Mouse (Mus musculus) hindbrain, embryonic 15.5 days (tissue): Measurements from ENCODE around the gene Spred1. TPM values are rescaled to one million over a fixed set of nuclear protein-coding genes. Genes with fewer than 3 reads are reported as not detected.

Experiments used
- ATAC-seq: fragments of 200-750 bp; cut with Nextera tagmentation; 2 replicates; pipeline ENCODE4 v1.8.0; 2017; ENCODE audit warnings: low read depth, moderate number of reproducible peaks, moderate TSS enrichment; ENCODE audit not compliant: low FRiP score
- H3K27ac ChIP-seq: fragments of 300-500 bp; sonication (generic); replicated peaks from 2 replicates; pipeline ENCODE4 v1.5.1; 2015; ENCODE audit warnings: mild to moderate bottlenecking, inconsistent platforms
- H3K27me3 ChIP-seq: fragments of 300-500 bp; sonication (generic); 2 replicates; pipeline ENCODE4 v1.6.1; 2015; ENCODE audit warnings: control low read depth, inconsistent platforms
- H3K36me3 ChIP-seq: fragments of 300-500 bp; sonication (generic); 2 replicates; pipeline ENCODE4 v1.6.1; 2015; ENCODE audit warnings: control low read depth, inconsistent platforms
- H3K4me1 ChIP-seq: fragments of 300-500 bp; sonication (generic); replicated peaks from 2 replicates; pipeline ENCODE4 v1.6.1; 2015; ENCODE audit warnings: control low read depth, inconsistent platforms
- H3K4me2 ChIP-seq: fragments of 300-500 bp; sonication (generic); 2 replicates; pipeline ENCODE4 v1.6.1; 2015; ENCODE audit warnings: moderate library complexity, mild to moderate bottlenecking, inconsistent platforms
- H3K4me3 ChIP-seq: fragments of 300-500 bp; sonication (generic); 2 replicates; pipeline ENCODE4 v1.5.1; 2015; ENCODE audit warnings: mild to moderate bottlenecking, inconsistent platforms
- H3K9ac ChIP-seq: fragments of 300-500 bp; sonication (generic); 2 replicates; pipeline ENCODE4 v1.6.1; 2015; ENCODE audit warnings: inconsistent platforms
- H3K9me3 ChIP-seq: fragments of 300-500 bp; sonication (generic); 2 replicates; pipeline ENCODE4 v1.6.1; 2016; ENCODE audit warnings: control low read depth, inconsistent platforms
- WGBS: fragments of 180-500 bp; shearing (Covaris S2); methylation state at CpG from one replicate; pipeline ENCODE4 v1.1.7; 2015; 5-methylcytosine and 5-hydroxymethylcytosine counted together
- polyA plus RNA-seq: library from polyadenylated mRNA; unstranded; fragments of >200 nt; fragmentation: Nextera tagmentation; extraction: Ambion mirVana; gene quantifications from 2 replicates; pipeline ENCODE4 v1.2.1, GENCODE M21; 2015

Spred1 gene
- polyA plus RNA-seq, 1 experiment from 2014 or later: 14.7 TPM

DNA sequence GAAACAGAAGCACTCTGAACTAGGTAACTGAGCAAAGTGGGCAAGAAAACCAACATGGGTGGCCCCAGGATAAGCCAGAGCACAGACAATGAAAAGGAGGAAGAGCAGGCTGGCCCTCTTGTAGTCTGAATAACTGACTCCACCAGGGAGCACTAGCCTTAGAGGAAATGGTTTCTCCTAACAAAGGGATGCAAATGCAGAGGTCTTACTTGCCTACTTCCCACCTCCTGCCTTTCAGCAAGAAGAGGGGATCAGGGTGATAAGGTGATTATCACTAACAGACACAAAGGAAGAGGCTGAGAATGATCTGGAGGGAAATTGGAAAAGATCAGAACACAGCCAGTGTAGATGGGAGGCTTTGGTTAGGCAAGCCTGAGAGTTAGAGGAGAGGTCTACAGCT, 73.1 kb downstream of the Spred1 start:
- no peak for ATAC-seq
- Histone ChIP-seq H3K4me1 (no peaks in the 10 kb centered on the region), H3K27ac (no peak overlapping the region), H3K4me2 (no peak overlapping the region), H3K9ac (no peak overlapping the region), H3K4me3 (no peak overlapping the region), H3K27me3 (no peaks in the 10 kb centered on the region), H3K36me3 (no peaks in the 10 kb centered on the region), H3K9me3 (no peaks in the 10 kb centered on the region)

DNA sequence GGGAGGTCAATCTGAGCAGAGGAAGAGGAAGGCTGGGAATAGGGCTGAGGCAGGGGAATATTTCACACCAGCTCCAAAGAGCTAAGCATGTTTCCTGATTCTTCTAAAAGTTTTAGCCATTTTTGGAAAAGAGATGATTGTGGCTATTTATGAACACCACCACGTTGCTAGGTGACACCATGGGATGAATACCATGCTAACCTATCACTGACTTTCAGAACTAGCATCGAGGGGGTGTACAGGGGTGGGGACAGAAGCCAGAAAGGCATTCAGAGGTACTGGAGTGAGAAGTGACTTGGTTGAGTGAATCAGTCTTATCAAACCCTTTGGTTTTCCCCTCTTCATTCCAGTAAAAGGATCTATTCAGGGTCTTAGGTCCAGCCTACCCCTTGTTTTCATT, 74.0 kb downstream of the Spred1 start:
- no peaks in the 10 kb centered on the region for H3K27me3 ChIP-seq
- no peak overlapping the region for H3K9ac ChIP-seq
- H3K36me3 ChIP-seq: no peaks in the 10 kb centered on the region
- no peak overlapping the region for H3K4me3 ChIP-seq
- ATAC-seq: no peak
- WGBS: 19% methylated on average over 2 of the region's 2 CpGs
- H3K9me3 ChIP-seq: no peaks in the 10 kb centered on the region
- H3K27ac ChIP-seq: no peak overlapping the region
- peaks cover 2% of the 10 kb centered on the region; the same call in 1 of the 2 replicates for H3K4me1 ChIP-seq
- H3K4me2 ChIP-seq: no peak overlapping the region

DNA sequence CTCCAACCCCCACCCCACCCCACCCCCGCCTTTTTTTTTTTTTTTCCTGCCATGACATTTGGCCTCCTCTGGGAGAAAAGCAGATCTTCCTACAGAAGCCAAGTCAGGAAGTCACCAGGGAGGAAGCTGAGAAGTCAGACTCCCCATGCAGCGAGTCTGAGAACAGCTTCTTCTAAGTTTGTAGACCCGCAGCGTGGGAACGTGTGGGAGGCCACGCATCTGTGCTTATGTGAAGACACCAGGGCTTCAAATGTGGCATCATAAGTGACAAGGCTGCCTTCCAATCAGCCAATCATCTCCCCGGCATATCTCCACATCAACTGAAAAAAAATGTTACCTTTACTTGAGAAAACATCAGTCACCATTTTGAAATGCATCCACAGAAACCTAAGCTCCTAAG, 74.4 kb downstream of the Spred1 start:
- ATAC-seq: no peak
- H3K27me3 ChIP-seq: no peaks in the 10 kb centered on the region
- 38% methylated on average over 7 of the region's 7 CpGs for WGBS
- H3K4me3 ChIP-seq: no peak overlapping the region
- H3K9me3 ChIP-seq: no peaks in the 10 kb centered on the region
- no peak overlapping the region for H3K27ac ChIP-seq
- no peaks in the 10 kb centered on the region for H3K36me3 ChIP-seq
- H3K9ac ChIP-seq: no peak overlapping the region
- peaks cover 6% of the 10 kb centered on the region; the same call in 1 of the 2 replicates for H3K4me1 ChIP-seq
- H3K4me2 ChIP-seq: no peak overlapping the region

DNA sequence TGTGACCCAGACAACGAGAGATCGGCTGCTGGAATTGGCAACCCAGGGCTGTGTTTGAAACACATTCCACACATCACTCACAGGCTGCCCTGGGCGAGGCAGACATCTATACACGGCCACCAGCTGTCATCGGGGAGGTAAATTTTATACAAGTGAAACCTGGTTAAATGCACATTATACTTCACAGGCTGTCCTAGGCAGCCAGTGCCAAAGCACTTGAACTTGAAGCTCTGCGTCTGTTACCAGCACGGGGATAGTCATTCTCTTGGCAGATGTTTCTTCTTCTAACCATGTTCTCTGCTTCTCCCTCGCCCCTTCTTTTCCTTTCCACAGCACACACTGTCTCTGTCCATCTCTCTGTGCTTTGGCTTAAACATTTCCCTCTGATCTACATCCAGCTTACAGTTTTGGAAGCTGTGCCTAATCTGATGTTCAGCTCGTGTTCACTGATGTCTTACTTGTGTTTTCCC, 79.7 kb downstream of the Spred1 start:
- Histone ChIP-seq H3K4me3 (no peak overlapping the region), H3K36me3 (no peaks in the 10 kb centered on the region), H3K9ac (no peak overlapping the region), H3K9me3 (no peaks in the 10 kb centered on the region), H3K27ac (no peak overlapping the region), H3K4me1 (peaks cover 13% of the 10 kb centered on the region; the same call in 1 of the 2 replicates), H3K27me3 (no peaks in the 10 kb centered on the region), H3K4me2 (no peak overlapping the region)
- 22% methylated on average over 9 of the region's 9 CpGs for WGBS
- ATAC-seq: no peak

DNA sequence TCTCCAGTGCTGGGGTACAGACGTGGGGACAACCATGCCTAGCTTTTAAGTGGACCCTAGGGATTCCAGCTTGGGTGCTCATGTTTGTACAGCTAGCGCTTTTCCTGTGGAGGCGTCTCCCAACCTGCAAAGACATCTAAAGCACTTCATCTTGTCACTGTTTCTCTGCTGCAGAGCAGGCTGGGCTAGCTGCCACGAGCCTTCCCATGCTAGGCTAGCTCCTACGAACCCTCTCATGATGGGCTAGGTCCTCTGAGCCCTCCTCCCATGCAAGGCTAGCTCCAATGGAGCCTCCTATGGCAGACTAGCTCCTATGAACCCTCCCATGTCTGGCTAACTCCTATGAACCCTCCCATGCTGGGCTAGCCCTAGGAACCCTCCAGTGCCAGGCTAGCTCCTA, 82.2 kb downstream of the Spred1 start:
- H3K4me3 ChIP-seq: no peak overlapping the region
- no peaks in the 10 kb centered on the region for H3K36me3 ChIP-seq
- no peak for ATAC-seq
- WGBS: 75% methylated on average over 5 of the region's 5 CpGs
- H3K9ac ChIP-seq: no peak overlapping the region
- H3K4me1 ChIP-seq: peaks cover 13% of the 10 kb centered on the region; the same call in 1 of the 2 replicates
- no peaks in the 10 kb centered on the region for H3K9me3 ChIP-seq
- no peak overlapping the region for H3K27ac ChIP-seq
- H3K27me3 ChIP-seq: no peaks in the 10 kb centered on the region
- no peak overlapping the region for H3K4me2 ChIP-seq

DNA sequence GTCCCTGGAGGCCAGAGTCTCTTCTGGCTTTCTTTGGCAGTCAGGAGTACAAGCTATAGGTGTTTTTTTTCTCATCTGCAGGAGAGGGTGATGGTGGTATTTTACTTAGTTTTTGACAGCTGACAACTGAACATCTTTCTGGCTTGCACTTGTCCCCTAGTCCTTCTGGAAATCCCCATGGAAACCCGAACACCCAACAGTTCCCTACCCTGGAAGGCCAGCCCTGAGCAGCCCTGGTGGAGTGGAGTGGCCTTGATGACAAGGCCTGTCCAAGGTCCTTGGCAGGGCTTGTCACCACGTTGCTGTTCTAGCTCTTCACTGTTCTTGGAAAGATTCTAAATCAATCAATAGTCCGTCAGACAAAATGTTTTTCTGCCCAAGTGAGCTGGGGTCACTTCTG, 83.4 kb downstream of the Spred1 start:
- WGBS: 64% methylated on average over 3 of the region's 3 CpGs

DNA sequence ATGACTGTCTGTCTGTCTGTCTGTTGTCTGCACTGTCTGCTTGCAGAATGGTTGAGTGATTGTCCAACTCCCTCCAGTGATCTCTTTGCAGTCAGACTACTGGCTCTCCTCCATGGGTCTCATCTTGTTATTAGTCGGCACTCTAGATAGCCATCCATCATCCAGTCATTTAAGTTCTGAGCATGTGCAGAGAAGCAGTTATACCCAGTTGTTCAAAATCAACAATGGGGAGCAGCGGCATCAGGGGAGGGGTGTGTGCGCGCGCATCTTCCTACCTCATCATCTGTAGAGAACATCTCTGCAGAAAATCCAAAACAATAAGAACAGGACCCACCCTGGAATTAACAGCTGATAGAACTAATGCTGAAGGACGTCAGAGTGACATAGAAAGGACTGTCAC, 83.9 kb downstream of the Spred1 start:
- Histone ChIP-seq H3K4me2 (no peak overlapping the region), H3K36me3 (no peaks in the 10 kb centered on the region), H3K9me3 (no peaks in the 10 kb centered on the region), H3K27me3 (no peaks in the 10 kb centered on the region), H3K4me3 (no peak overlapping the region), H3K27ac (no peak overlapping the region), H3K4me1 (peaks cover 12% of the 10 kb centered on the region; the same call in 1 of the 2 replicates), H3K9ac (no peak overlapping the region)
- 74% methylated on average over 6 of the region's 6 CpGs for WGBS
- ATAC-seq: no peak

More for the DNA sequence above, 83.4 kb downstream of the Spred1 start:
- no peak overlapping the region for H3K4me3 ChIP-seq
- no peaks in the 10 kb centered on the region for H3K9me3 ChIP-seq
- H3K27ac ChIP-seq: no peak overlapping the region
- peaks cover 13% of the 10 kb centered on the region; the same call in 1 of the 2 replicates for H3K4me1 ChIP-seq
- H3K9ac ChIP-seq: no peak overlapping the region
- no peak for ATAC-seq
- H3K27me3 ChIP-seq: no peaks in the 10 kb centered on the region
- no peaks in the 10 kb centered on the region for H3K36me3 ChIP-seq
- H3K4me2 ChIP-seq: no peak overlapping the region

DNA sequence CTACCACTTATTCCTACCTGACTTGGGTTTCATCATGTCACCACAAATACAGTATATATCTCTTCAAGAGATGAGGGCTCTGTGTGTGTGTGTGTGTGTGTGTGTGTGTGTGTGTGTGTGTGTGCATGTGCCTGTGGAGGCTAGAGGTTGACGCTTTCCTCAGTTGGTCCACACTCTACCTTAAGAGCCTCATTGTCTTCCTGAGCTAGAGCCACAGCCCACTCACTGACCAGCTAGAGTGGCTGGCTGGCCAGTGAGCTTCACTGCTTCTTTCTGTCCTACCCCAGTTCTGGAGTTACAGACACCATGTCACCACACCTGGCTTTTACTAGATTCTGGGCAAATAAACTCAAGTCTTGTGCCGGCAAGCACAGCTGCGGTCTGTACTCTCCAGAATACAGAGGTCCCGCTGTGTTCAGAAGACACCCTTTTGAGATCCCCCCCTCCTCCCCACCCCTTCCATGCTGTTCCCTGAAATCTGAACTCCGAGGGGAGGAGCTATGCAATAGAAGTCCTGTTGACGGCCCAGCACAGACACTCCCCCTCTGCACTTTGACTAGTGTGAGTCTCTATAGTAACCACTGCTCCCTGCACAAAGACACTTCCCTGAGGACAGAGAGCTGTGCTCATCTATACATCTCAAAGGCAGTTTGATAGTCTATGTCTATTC, 89.4 kb downstream of the Spred1 start:
- Histone ChIP-seq H3K4me2 (peak overlapping the region; percentile 30), H3K36me3 (no peaks in the 10 kb centered on the region), H3K9ac (no peak overlapping the region), H3K4me1 (peaks cover 8% of the 10 kb centered on the region), H3K27ac (no peak overlapping the region), H3K27me3 (no peaks in the 10 kb centered on the region), H3K4me3 (no peak overlapping the region), H3K9me3 (no peaks in the 10 kb centered on the region)
- 2% methylated on average over 6 of the region's 6 CpGs for WGBS
- ATAC-seq: peak; percentile 96

DNA sequence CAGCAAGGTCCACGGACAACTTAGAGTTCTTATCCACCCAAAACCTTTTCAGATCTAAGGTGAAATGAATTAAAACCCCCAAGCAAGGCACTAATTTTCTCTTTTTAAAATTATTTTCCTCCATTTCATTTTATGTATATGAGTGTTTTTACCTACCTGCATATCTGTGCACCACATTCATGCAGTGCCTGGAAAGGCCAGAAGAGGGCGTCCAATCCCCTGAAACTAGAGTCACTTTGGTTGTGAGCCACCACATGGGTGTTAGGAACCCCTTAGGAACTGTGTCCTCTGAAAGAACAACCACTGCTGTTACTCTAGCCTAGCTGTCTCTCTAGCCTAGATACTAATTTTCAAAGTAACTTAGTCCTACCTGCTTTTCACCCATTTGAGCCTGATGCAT, 95.0 kb downstream of the Spred1 start:
- WGBS: 66% methylated on average over 2 of the region's 2 CpGs
- Histone ChIP-seq H3K9me3 (no peaks in the 10 kb centered on the region), H3K27ac (no peak overlapping the region), H3K9ac (no peak overlapping the region), H3K36me3 (no peaks in the 10 kb centered on the region), H3K27me3 (no peaks in the 10 kb centered on the region), H3K4me3 (no peak overlapping the region), H3K4me1 (no peaks in the 10 kb centered on the region), H3K4me2 (no peak overlapping the region)
- no peak for ATAC-seq

DNA sequence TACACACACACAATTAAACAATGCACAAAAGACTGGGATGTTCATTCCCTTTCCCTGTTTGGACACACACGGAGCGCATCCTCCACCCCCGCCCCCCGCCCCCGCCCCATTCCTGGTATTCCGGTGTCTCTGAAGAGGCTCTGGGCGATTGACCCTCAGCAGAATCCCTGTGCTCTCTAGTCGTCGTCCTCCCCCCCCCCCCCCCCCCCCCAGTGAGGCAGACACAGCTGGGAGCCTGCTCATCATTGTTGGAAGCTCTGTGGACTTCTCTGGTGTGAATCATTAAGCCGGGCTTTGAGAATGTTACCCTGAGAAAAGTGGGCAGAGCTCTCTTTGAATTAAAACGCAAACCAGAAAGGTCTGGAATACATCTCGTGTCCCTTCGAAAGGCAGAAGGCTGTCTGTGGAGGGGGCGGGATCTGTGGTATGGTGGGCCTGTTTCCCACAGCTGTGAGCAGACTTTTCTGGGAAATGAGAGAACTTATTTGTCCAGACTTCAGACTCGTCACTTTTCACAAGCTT, 96.6 kb downstream of the Spred1 start:
- H3K9me3 ChIP-seq: no peaks in the 10 kb centered on the region
- 9% methylated on average over 13 of the region's 15 CpGs for WGBS
- H3K27me3 ChIP-seq: no peaks in the 10 kb centered on the region
- no peak overlapping the region for H3K4me3 ChIP-seq
- no peaks in the 10 kb centered on the region for H3K4me1 ChIP-seq
- H3K4me2 ChIP-seq: peak overlapping the region; percentile 31
- ATAC-seq: no peak
- H3K9ac ChIP-seq: no peak overlapping the region
- H3K36me3 ChIP-seq: no peaks in the 10 kb centered on the region
- no peak overlapping the region for H3K27ac ChIP-seq

DNA sequence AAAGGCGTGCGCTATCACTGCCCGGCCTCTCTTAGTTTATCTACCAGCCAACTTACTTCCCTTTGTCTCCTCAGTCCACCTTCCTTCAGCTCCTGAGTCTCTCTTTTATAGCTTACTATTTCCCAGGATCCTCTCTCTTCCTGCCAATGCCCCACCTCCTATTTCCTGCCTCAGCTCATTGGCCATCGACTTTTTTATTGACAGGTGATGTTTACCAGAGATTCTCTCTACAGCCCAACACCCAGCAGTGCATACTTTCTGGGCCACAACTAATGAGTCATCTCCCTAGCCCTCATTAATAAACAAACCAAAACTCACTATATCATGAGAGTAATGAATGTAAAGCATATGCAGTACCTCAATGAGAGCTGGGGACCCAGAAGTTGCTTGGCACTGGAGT, 98.4 kb downstream of the Spred1 start:
- Histone ChIP-seq H3K36me3 (no peaks in the 10 kb centered on the region), H3K4me1 (no peaks in the 10 kb centered on the region), H3K27me3 (no peaks in the 10 kb centered on the region), H3K9me3 (no peaks in the 10 kb centered on the region), H3K4me2 (no peak overlapping the region), H3K4me3 (no peak overlapping the region), H3K27ac (no peak overlapping the region), H3K9ac (no peak overlapping the region)
- ATAC-seq: no peak
- WGBS: 98% methylated on average over 4 of the region's 4 CpGs

DNA sequence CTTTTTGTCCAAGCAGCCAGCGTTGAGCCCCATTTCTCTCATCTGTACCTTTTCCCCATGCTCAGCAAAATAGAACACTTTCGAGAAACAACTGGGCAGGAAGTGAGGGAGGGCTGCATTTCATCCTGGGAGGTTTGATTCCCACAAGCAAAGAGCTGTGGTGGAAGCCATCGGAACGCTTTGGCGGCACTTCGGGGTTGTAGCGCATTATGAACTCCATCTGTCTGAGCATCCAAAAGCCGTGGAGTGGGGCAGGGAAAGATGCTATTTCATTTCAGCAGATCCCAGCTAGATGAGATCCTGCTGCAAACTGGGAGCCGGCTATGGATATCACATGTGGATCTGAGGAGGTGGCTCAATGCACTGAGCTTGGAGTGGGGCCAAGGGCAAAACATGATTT, 101.5 kb downstream of the Spred1 start:
- WGBS: 88% methylated on average over 9 of the region's 9 CpGs
- H3K4me1 ChIP-seq: no peaks in the 10 kb centered on the region
- no peaks in the 10 kb centered on the region for H3K27me3 ChIP-seq
- no peak overlapping the region for H3K27ac ChIP-seq
- no peak overlapping the region for H3K9ac ChIP-seq
- no peaks in the 10 kb centered on the region for H3K36me3 ChIP-seq
- no peaks in the 10 kb centered on the region for H3K9me3 ChIP-seq
- ATAC-seq: no peak
- no peak overlapping the region for H3K4me3 ChIP-seq
- H3K4me2 ChIP-seq: no peak overlapping the region
